Mouse (Mus musculus): Measurements from ENCODE around the gene Adamts2.

The Adamts2 gene

GRCm38 (mm10) chr11:50622238-50622726, 20.4 kb downstream of the Adamts2 start:
- DNase-seq (ENCODE audit: extremely low read depth, insufficient read length, low spot score) = peak; percentile 72

GRCm38 (mm10) chr11:50623806-50624205, 21.9 kb downstream of the Adamts2 start:
- DNase-seq (ENCODE audit: extremely low read depth, insufficient read length, low spot score) = no peak

- no peak for DNase-seq (ENCODE audit: extremely low read depth, insufficient read length, low spot score)
Measured at GRCm38 (mm10) chr11:50624239-50624638, 22.4 kb downstream of the Adamts2 start.

- DNase-seq (ENCODE audit: extremely low read depth, insufficient read length, low spot score) = no peak
Measured at GRCm38 (mm10) chr11:50624720-50625119, 22.8 kb downstream of the Adamts2 start.

GRCm38 (mm10) chr11:50628915-50629314, 27.0 kb downstream of the Adamts2 start:
- no peak for DNase-seq (ENCODE audit: extremely low read depth, insufficient read length, low spot score)

GRCm38 (mm10) chr11:50630462-50630861, 28.6 kb downstream of the Adamts2 start:
- no peak for DNase-seq (ENCODE audit: extremely low read depth, insufficient read length, low spot score)

- DNase-seq (ENCODE audit: extremely low read depth, insufficient read length, low spot score) = peak; percentile 87
Measured at GRCm38 (mm10) chr11:50632270-50632669, 30.4 kb downstream of the Adamts2 start.

GRCm38 (mm10) chr11:50635051-50635590, 33.2 kb downstream of the Adamts2 start:
- no peak for DNase-seq (ENCODE audit: extremely low read depth, insufficient read length, low spot score)

GRCm38 (mm10) chr11:50637026-50637425, 35.1 kb downstream of the Adamts2 start:
- no peak for DNase-seq (ENCODE audit: extremely low read depth, insufficient read length, low spot score)

- no peak for DNase-seq (ENCODE audit: extremely low read depth, insufficient read length, low spot score)
Measured at GRCm38 (mm10) chr11:50638197-50638867, 36.4 kb downstream of the Adamts2 start.

- no peak for DNase-seq (ENCODE audit: extremely low read depth, insufficient read length, low spot score)
Measured at GRCm38 (mm10) chr11:50638868-50639220, 37.0 kb downstream of the Adamts2 start.

GRCm38 (mm10) chr11:50642583-50642982, 40.7 kb downstream of the Adamts2 start:
- DNase-seq (ENCODE audit: extremely low read depth, insufficient read length, low spot score) = no peak

GRCm38 (mm10) chr11:50646148-50646547, 44.3 kb downstream of the Adamts2 start:
- no peak for DNase-seq (ENCODE audit: extremely low read depth, insufficient read length, low spot score)

GRCm38 (mm10) chr11:50648143-50648807, 46.4 kb downstream of the Adamts2 start:
- DNase-seq (ENCODE audit: extremely low read depth, insufficient read length, low spot score) = no peak

- no peak for DNase-seq (ENCODE audit: extremely low read depth, insufficient read length, low spot score)
Measured at GRCm38 (mm10) chr11:50650037-50650436, 48.2 kb downstream of the Adamts2 start.

GRCm38 (mm10) chr11:50653746-50654431, 52.0 kb downstream of the Adamts2 start:
- DNase-seq (ENCODE audit: extremely low read depth, insufficient read length, low spot score) = no peak

GRCm38 (mm10) chr11:50658826-50659225, 56.9 kb downstream of the Adamts2 start:
- DNase-seq (ENCODE audit: extremely low read depth, insufficient read length, low spot score) = no peak

GRCm38 (mm10) chr11:50662176-50662575, 60.3 kb downstream of the Adamts2 start:
- no peak for DNase-seq (ENCODE audit: extremely low read depth, insufficient read length, low spot score)

GRCm38 (mm10) chr11:50664826-50665225, 62.9 kb downstream of the Adamts2 start:
- no peak for DNase-seq (ENCODE audit: extremely low read depth, insufficient read length, low spot score)

- peak; percentile 85 for DNase-seq (ENCODE audit: extremely low read depth, insufficient read length, low spot score)
Measured at GRCm38 (mm10) chr11:50669542-50670362, 67.9 kb downstream of the Adamts2 start.

GRCm38 (mm10) chr11:50670363-50670725, 68.5 kb downstream of the Adamts2 start:
- DNase-seq (ENCODE audit: extremely low read depth, insufficient read length, low spot score) = no peak

All from 3134 (cell line).